Mouse (Mus musculus): ENCODE measurements around the gene Dek.

GRCm38 (mm10) chr13:47112924-47113323 is 6.9 kb upstream of the Dek start:
- TF ChIP-seq POLR2A (IDR thresholded peaks at IDR 0.05; ENCODE audit: borderline replicate concordance, extremely low read depth, low read depth, low read length) (no peak), CTCF (IDR thresholded peaks at IDR 0.05; ENCODE audit: insufficient read depth, low read length) (no peak)

Measured in lung, adult 2 months (tissue).